Mouse (Mus musculus) midbrain, embryonic 11.5 days (tissue): Measurements from ENCODE around the gene Lrrc61. TPM values are rescaled to one million over a fixed set of nuclear protein-coding genes. Genes with fewer than 3 reads are reported as not detected.

Source experiments
- ATAC-seq: fragments of 200-750 bp; cut with Nextera tagmentation; 2 replicates; pipeline ENCODE4 v1.8.0; 2017; ENCODE audit warnings: moderate TSS enrichment, moderate library complexity; ENCODE audit not compliant: low FRiP score
- DNase-seq: peaks from one replicate; pipeline ENCODE4 v3.0.0; 2015; ENCODE audit warnings: low spot score; ENCODE audit errors: missing footprints
- H3K27ac ChIP-seq: fragments of 300-500 bp; sonication (generic); 2 replicates; pipeline ENCODE4 v1.5.1; 2014; ENCODE audit warnings: low read depth, low read length
- H3K27me3 ChIP-seq: fragments of 300-500 bp; sonication (generic); 2 replicates; pipeline ENCODE4 v1.6.1; 2014; ENCODE audit warnings: mild to moderate bottlenecking, low read length, moderate library complexity, mixed read lengths; ENCODE audit not compliant: control insufficient read depth, insufficient read depth
- H3K36me3 ChIP-seq: fragments of 300-500 bp; sonication (generic); 2 replicates; pipeline ENCODE4 v1.6.1; 2014; ENCODE audit warnings: mild to moderate bottlenecking, low read length, moderate library complexity, mixed read lengths; ENCODE audit not compliant: control insufficient read depth, insufficient read depth
- H3K4me1 ChIP-seq: fragments of 300-500 bp; sonication (generic); 2 replicates; pipeline ENCODE4 v1.6.1; 2014; ENCODE audit warnings: low read length; ENCODE audit not compliant: control insufficient read depth, insufficient read depth
- H3K4me2 ChIP-seq: fragments of 300-500 bp; sonication (generic); 2 replicates; pipeline ENCODE4 v1.6.1; 2014; ENCODE audit warnings: mild to moderate bottlenecking, moderate library complexity
- H3K4me3 ChIP-seq: fragments of 300-500 bp; sonication (generic); 2 replicates; pipeline ENCODE4 v1.5.1; 2014; ENCODE audit warnings: low read depth, low read length
- H3K9ac ChIP-seq: fragments of 300-500 bp; sonication (generic); 2 replicates; pipeline ENCODE4 v1.6.1; 2014; ENCODE audit warnings: low read length
- H3K9me3 ChIP-seq: fragments of 300-500 bp; sonication (generic); 2 replicates; pipeline ENCODE4 v1.6.1; 2016; ENCODE audit warnings: low read length; ENCODE audit not compliant: control insufficient read depth
- WGBS: fragments of 180-500 bp; shearing (Covaris S2); extraction: QIAGEN DNeasy Blood & Tissue Kit; methylation state at CpG from one replicate; pipeline ENCODE4 v1.1.7; 2014; 5-methylcytosine and 5-hydroxymethylcytosine counted together
- polyA plus RNA-seq: library from polyadenylated mRNA; unstranded; fragments of >200 nt; fragmentation: Nextera tagmentation; extraction: Ambion mirVana; gene quantifications from 2 replicates; pipeline ENCODE4 v1.2.1, GENCODE M21; 2014

Gene Lrrc61
- polyA plus RNA-seq, 1 experiment from 2014 or later: 15.5 TPM

- peaks cover 4% of the 10 kb centered on the region for H3K36me3 ChIP-seq
Measured at GRCm38 (mm10) chr6:48565693-48566310, 11.2 kb downstream of the Lrrc61 start.

GRCm38 (mm10) chr6:48566312-48566711 is 11.7 kb downstream of the Lrrc61 start:
- H3K4me3 ChIP-seq: no peak overlapping the region
- no peaks in the 10 kb centered on the region for H3K4me1 ChIP-seq
- no peak overlapping the region for H3K9ac ChIP-seq
- no peaks in the 10 kb centered on the region for H3K27me3 ChIP-seq
- WGBS: 90% methylated on average over 5 of the region's 5 CpGs
- peaks cover 4% of the 10 kb centered on the region for H3K36me3 ChIP-seq
- DNase-seq (peak; percentile 74), ATAC-seq (no peak)
- no peaks in the 10 kb centered on the region for H3K9me3 ChIP-seq
- no peak overlapping the region for H3K4me2 ChIP-seq
- no peak overlapping the region for H3K27ac ChIP-seq

More at GRCm38 (mm10) chr6:48565693-48566310, 11.2 kb downstream of the Lrrc61 start:
- peak; percentile 35 for DNase-seq
- H3K4me3 ChIP-seq: no peak overlapping the region
- 96% methylated on average over 4 of the region's 4 CpGs for WGBS
- H3K4me2 ChIP-seq: no peak overlapping the region
- no peak overlapping the region for H3K9ac ChIP-seq
- no peak overlapping the region for H3K27ac ChIP-seq
- H3K4me1 ChIP-seq: no peaks in the 10 kb centered on the region
- H3K9me3 ChIP-seq: no peaks in the 10 kb centered on the region
- ATAC-seq: no peak
- H3K27me3 ChIP-seq: no peaks in the 10 kb centered on the region

GRCm38 (mm10) chr6:48568036-48568984 is 13.7 kb downstream of the Lrrc61 start:
- Histone ChIP-seq H3K9ac (no peak overlapping the region), H3K9me3 (no peaks in the 10 kb centered on the region), H3K36me3 (peaks cover 4% of the 10 kb centered on the region), H3K4me3 (no peak overlapping the region), H3K4me2 (no peak overlapping the region), H3K27me3 (no peaks in the 10 kb centered on the region), H3K4me1 (no peaks in the 10 kb centered on the region), H3K27ac (no peak overlapping the region)
- DNase-seq (no peak), ATAC-seq (no peak)
- WGBS: 92% methylated on average over 21 of the region's 21 CpGs

- DNase-seq (no peak), ATAC-seq (no peak)
- Histone ChIP-seq H3K4me1 (no peaks in the 10 kb centered on the region), H3K36me3 (peaks cover under 1% of the 10 kb centered on the region; the same call in 1 of the 2 replicates), H3K4me2 (no peak overlapping the region), H3K9me3 (no peaks in the 10 kb centered on the region), H3K27me3 (no peaks in the 10 kb centered on the region), H3K4me3 (no peak overlapping the region), H3K9ac (no peak overlapping the region), H3K27ac (no peak overlapping the region)
- WGBS: 81% methylated on average over 8 of the region's 8 CpGs
Measured at GRCm38 (mm10) chr6:48569065-48569807, 14.6 kb downstream of the Lrrc61 start.

- H3K36me3 ChIP-seq: no peaks in the 10 kb centered on the region
- no peak overlapping the region for H3K27ac ChIP-seq
- no peak for DNase-seq
- H3K4me1 ChIP-seq: no peaks in the 10 kb centered on the region
- no peak overlapping the region for H3K4me3 ChIP-seq
- H3K9ac ChIP-seq: no peak overlapping the region
- H3K27me3 ChIP-seq: no peaks in the 10 kb centered on the region
- ATAC-seq: no peak
- WGBS: 92% methylated on average over 5 of the region's 5 CpGs
- no peaks in the 10 kb centered on the region for H3K9me3 ChIP-seq
- no peak overlapping the region for H3K4me2 ChIP-seq
Measured at GRCm38 (mm10) chr6:48572014-48572413, 17.4 kb downstream of the Lrrc61 start.

GRCm38 (mm10) chr6:48572572-48573061 is 18.0 kb downstream of the Lrrc61 start, which contains the start of gene Rarres2:
Rarres2 (minus strand) TSS chr6:48572789.
- ATAC-seq: no peak
- Histone ChIP-seq H3K4me3 (no peak within 1 kb of the TSS), H3K27me3 (no peaks in the 10 kb centered on the region), H3K4me2 (no peak within 1 kb of the TSS), H3K9ac (no peak within 1 kb of the TSS), H3K36me3 (no peaks in the 10 kb centered on the region), H3K4me1 (no peaks in the 10 kb centered on the region), H3K9me3 (no peaks in the 10 kb centered on the region), H3K27ac (no peak within 1 kb of the TSS)
- DNase-seq: peak; percentile 59
- WGBS: 51% methylated on average over 6 of the region's 6 CpGs

GRCm38 (mm10) chr6:48573280-48573679 is 18.7 kb downstream of the Lrrc61 start:
- WGBS: 74% methylated on average over 10 of the region's 10 CpGs
- H3K9me3 ChIP-seq: no peaks in the 10 kb centered on the region
- ATAC-seq: no peak

GRCm38 (mm10) chr6:48573981-48574380 is 19.4 kb downstream of the Lrrc61 start:
- WGBS: 85% methylated on average over 3 of the region's 3 CpGs
- no peak overlapping the region for H3K9ac ChIP-seq
- H3K4me2 ChIP-seq: no peak overlapping the region
- H3K4me1 ChIP-seq: no peaks in the 10 kb centered on the region
- H3K27ac ChIP-seq: no peak overlapping the region
- no peaks in the 10 kb centered on the region for H3K36me3 ChIP-seq
- H3K4me3 ChIP-seq: no peak overlapping the region
- H3K9me3 ChIP-seq: no peaks in the 10 kb centered on the region
- DNase-seq: peak; percentile 57
- H3K27me3 ChIP-seq: no peaks in the 10 kb centered on the region
- ATAC-seq: no peak

More at GRCm38 (mm10) chr6:48573280-48573679, 18.7 kb downstream of the Lrrc61 start:
- no peaks in the 10 kb centered on the region for H3K36me3 ChIP-seq
- no peak overlapping the region for H3K4me3 ChIP-seq
- H3K4me2 ChIP-seq: no peak overlapping the region
- H3K4me1 ChIP-seq: no peaks in the 10 kb centered on the region
- DNase-seq: peak; percentile 45
- no peak overlapping the region for H3K27ac ChIP-seq
- H3K9ac ChIP-seq: no peak overlapping the region
- no peaks in the 10 kb centered on the region for H3K27me3 ChIP-seq
